Mouse (Mus musculus) right cerebral cortex, postnatal 36 days (tissue): ENCODE data around the gene 4921536K21Rik.
"Not testable (repeated sequence)": the region's sequence is repeated elsewhere in the genome, so short reads cannot be mapped to it uniquely, and the experiment has no call there.

Source experiments
- DNase-seq, 2 experiments: peaks; one replicate each; pipeline ENCODE4 v3.0.0; 2022; ENCODE audit warnings: low spot score in 2 of 2, mixed read lengths in 1 of 2

Gene 4921536K21Rik

GRCm38 (mm10) chr11:3911440-3911839 is 16.5 kb upstream of the 4921536K21Rik start:
- DNase-seq, result not testable (repeated sequence)

- no peak for DNase-seq
Measured at GRCm38 (mm10) chr11:3910513-3911310, 15.8 kb upstream of the 4921536K21Rik start.

DNA sequence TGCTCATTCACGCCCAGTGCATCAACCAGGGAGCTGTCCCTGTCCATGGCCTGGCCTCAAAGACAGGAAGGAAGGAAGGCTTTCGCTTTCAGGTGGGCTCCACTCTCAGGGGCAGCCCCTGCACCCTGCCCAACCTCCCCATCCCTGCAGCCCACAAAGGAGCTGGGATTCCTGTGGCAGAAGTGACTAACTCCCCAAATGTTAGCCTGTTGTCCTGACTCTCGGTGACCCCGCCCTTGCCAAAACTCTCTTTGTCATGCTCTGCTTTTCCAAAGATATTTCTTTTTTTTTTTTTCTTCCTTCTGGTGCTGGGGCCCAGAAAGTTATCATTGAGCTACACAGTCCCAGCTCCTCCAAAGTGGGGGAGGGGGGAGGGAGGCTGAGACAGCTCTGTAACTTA is 14.3 kb upstream of the 4921536K21Rik start:
- no peak for DNase-seq

DNA sequence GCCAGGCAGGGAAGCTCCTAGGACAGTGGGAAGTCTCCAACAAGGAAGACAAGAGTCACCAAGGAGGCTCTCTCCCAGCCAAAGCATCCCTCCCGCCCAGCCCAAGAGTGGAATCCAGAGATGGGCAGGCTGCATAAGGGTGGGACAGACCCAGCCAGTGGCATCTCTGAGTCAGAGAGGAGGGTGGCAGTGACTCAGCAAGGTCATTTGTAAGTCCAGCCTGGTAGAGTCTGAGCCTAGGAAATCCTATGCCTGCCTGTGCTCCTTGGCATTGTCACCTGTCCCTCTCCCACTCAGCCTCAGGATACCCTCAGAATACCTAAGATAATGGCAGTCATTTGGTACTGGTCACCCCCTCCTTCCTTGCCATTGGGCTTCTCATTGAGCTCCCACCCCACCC is 10.5 kb upstream of the 4921536K21Rik start:
- DNase-seq, result no peak

- DNase-seq, result no peak
Measured at GRCm38 (mm10) chr11:3904673-3905072, 9.8 kb upstream of the 4921536K21Rik start.

- peak; percentile 48 to 59 for DNase-seq
Measured at GRCm38 (mm10) chr11:3903046-3903445, 8.1 kb upstream of the 4921536K21Rik start.

DNA sequence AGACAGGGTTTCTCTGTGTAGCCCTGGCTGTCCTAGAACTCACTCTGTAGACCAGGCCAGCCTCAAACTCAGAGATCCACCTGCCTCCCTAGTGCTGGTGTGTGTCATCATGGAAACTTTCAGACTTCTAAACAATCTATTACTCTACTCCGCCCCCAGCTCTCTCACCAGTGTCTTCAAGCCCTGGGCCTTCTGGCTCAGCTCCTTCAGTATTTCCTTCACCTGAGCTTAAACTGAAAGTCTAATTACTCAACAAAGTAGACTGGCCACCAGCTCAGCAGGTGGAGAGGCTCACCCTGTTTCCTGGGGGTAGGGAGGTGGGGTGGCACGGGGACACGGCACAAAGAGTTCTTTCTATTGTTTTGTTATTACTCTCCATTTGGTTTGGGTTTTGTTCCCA is 7.6 kb upstream of the 4921536K21Rik start:
- DNase-seq, result no peak

- no peak for DNase-seq
Measured at GRCm38 (mm10) chr11:3900296-3900695, 5.4 kb upstream of the 4921536K21Rik start.

DNA sequence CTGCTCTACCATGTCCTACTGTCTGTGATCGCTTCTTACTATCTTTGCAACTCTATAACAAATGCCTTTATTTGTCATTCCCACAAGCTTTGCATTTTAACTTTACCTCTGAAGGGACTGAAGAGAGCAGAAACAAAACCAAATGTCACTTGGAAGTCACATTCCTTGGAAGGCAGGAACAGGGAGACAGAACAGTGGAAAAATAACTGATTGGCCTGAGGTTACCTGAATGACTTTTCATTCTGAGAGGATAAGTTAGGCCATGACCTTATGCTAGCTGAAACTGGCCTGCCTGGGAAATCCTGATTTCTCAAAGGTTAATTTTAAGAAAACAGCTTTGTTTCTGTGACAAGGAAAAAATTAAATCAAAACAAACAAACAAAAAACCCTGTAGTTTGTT is 1.0 kb upstream of the 4921536K21Rik start:
- DNase-seq, result no peak

DNA sequence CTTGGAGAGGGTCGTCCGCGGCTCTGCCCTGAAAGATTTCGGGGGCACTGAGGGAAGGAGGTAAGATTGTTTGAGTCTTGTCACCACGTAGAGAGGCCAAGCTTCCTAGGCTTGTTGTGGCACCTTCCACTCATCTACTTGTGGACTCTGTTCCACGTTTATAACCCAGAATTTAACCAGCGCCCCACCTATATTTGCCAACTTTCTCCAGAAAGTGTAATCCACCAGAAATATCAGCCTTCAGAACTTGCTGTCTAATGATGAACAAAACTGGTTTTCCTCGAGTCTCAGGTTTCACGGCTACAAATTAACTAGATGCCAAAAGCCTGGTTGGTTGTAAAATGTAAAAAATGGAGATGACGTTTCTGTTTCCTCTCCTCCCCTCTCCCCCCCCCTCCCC is 560 bp upstream of the 4921536K21Rik start:
- DNase-seq, result no peak

- DNase-seq, result no peak
Measured at GRCm38 (mm10) chr11:3893970-3894369, 928 bp downstream of the 4921536K21Rik start.

- DNase-seq, result no peak
Measured at GRCm38 (mm10) chr11:3887331-3887730, 7.6 kb downstream of the 4921536K21Rik start.

DNA sequence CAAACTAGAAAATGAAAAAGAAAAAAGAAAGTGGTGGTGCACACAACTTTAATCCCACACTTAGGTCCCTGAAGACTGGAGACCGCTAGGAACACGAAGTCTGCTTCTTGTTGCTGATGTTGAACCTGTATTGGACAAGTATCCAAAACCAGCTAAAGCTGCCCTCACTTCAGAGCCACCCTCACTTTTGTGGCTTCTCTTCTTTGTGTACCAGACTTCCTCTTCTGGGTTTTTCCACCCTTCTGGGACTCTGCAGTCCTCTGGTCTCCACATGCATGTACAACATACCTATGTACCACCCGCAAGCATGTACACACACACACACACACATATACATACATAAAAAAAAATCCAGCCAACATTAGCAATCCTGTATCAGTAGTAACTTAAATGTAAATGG is 11.2 kb downstream of the 4921536K21Rik start:
- DNase-seq, result no peak

DNA sequence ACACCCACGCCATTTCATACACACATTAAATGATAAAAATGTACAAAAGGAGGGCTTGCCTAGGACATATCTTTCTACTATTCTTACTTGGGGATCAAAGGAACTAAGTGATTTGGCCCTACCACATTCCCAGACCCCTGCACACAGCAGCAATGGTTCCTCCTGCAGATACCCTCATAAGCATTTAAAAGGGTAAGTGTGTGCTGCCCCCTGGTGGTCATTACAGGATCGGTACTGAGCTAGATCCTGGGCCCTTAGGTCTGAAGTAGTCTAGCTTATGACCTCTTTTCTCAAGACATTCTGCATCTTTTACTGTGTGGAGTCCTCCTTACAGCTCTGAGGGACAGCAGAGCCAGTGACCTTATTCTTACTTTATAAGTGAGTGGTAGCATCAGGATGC is 15.1 kb downstream of the 4921536K21Rik start:
- DNase-seq, result peak; percentile 38 to 64

DNA sequence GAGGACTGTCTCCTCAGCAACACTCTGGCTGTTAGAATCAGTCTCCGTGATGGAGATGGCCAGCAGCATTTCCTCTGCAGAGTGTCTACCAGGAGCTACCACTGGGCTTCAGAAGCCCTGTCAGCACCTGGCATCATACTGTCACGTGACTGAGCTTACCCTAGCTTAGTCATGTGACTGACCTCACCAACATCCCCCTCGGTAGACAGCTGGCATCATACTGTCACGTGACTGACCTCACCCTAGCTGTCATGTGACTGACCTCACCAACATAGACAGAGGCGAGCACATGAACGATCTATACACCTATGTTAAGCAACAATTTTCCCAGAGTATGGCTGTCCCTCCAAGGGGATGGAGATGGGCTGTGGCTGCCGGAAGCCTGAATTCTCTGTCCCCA is 16.2 kb downstream of the 4921536K21Rik start:
- DNase-seq, result no peak

GRCm38 (mm10) chr11:3876419-3876818 is 18.5 kb downstream of the 4921536K21Rik start:
- DNase-seq, result no peak

GRCm38 (mm10) chr11:3864343-3864742 is 30.6 kb downstream of the 4921536K21Rik start:
- no peak for DNase-seq

DNA sequence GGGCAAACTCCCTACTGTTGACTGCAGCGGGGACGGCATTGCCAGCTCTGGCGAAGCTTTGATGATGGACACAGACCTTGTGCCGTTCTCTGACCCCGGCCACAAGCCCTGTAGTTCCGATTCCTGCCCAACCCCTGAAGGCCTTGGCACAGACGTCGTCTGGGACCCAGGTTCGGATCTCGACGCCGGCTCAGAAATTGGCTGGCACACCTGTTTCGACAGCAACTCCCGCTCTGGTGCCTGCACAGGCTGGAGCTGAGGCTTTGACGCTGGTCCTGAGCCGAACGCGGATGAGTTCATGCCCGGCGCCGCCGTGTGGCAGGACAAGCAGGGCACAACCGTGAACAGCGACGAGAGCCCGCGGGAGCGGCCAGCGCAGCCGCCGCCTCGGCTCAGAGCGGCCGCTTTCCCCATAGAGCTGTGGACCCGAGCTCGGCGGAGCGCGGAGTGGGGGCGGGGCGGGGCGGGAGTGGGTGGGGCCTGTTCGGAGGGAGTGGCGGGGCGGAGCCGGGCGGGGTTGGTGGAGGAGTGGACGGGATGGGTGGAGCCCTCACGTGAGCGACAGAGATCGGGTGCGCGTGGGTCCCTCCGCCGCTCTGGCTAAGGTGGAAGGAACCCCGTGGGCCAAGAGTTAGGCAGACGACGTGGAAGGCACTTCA is 31.3 kb downstream of the 4921536K21Rik start, which contains the start of gene Osbp2:
Gene Osbp2, minus strand, starts transcription at position 450 of the 659 bp plus-strand sequence.
- DNase-seq, result peak; percentile 74 to 75

DNA sequence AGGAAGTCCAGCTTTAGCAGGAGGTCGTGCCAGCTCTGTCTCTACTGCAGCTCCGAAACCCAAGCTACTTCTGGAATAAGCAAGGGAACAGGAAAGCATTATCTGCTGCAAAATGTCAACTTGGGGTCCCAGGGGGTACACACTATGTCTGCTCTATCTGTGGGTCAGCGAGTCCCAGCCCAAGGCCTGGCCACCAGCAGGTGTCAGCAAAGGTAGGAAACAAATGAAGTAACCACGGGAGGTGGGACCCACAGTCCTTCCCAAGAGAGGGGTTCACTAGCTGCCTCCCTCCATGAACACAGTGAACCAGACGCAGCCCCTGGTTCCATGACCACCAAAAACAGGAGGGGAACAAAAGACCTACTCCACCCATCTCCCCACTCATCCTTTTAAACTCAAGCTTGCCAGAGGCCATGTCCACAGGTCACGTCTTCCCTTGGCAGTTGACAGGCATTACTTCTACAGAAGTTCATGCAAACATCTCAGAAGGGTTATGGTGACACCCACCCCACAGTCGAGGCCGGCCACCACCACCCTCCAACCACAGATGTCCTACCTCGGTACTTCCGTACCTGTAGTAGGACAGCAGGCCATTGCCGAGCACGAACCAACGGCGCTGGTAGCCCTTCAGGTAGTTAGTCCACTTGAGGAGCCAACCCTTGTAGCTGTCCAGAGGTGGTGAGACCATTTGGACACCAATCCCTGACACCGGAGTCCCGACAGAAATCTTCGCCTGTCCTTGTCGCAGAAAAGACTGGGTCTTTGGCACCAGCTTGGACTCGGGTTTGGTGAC is 32.0 kb downstream of the 4921536K21Rik start:
- DNase-seq, result no peak

DNA sequence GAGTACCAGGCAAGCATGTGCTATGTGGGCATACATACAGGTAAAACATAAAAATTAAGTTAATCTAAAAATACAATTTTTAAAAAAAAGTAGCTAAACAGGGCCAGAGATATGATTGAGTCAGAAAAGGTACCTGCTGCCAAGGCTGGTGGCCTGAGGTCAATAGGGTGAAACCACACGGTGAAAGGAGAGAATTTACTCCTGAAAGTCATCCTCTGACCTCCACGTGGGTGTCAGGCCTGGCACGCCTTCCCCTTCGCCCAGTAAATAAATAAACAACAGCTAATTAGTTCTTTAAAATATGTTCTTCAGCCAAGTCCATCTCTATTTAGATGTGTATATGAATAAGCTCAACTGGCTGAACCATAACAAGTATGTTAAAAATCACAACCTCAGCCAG is 34.5 kb downstream of the 4921536K21Rik start:
- no peak for DNase-seq

DNA sequence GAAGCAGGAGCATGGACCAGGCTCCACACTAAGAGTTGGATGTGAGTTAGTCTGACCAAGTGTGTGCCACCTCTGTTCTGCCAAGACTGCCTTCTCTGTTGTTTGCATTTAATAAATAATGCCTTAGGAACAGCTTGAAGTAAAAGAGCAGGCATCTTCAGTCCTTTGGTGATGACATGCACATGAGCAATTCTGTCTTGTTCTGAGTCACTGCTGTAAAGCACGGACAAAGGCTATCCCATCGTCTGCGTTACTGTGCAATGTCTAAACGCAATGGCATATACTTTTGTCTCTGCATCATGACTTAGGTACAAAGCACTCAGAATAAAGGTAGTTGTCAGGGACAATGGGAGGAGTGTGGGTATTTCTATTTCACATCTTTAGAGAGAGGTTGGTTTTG is 35.1 kb downstream of the 4921536K21Rik start:
- DNase-seq, result no peak

DNA sequence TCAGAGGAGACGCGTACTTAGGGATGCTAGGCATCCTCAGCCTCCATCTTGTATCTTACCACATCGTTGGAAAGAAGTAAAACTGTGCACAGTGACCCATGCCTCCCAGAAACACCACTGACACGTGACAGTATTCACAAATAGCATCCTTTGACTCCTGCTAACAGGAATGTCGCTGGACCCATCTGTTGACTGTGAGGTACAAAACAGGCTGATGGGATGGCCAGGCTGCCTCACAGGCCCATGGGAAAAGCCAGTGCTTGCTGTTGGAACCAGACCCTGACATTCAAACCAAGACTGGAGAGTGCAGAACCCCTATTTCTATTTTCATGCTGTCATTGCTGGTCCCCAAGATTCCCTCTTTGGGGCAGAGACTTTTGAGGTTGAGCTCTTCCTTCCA is 37.0 kb downstream of the 4921536K21Rik start:
- no peak for DNase-seq
